Mouse (Mus musculus) lung, postnatal 0 days (tissue): ENCODE data around the gene Hid1.

Source experiments
- CTCF ChIP-seq: IDR thresholded peaks from 2 replicates; pipeline ENCODE4 v1.5.1; 2016; ENCODE audit warnings: antibody characterized with exemption, mild to moderate bottlenecking
- EP300 ChIP-seq: IDR thresholded peaks from 2 replicates; pipeline ENCODE4 v1.6.1; 2016; ENCODE audit warnings: antibody characterized with exemption, mild to moderate bottlenecking, control low read depth

- no peak for TF ChIP-seq EP300
- no peak for TF ChIP-seq CTCF
Measured at GRCm38 (mm10) chr11:115391358-115391757, 23.8 kb upstream of the Hid1 start.
